Mouse (Mus musculus): ENCODE results near the gene Ercc1. TPM values are rescaled to one million over a fixed set of nuclear protein-coding genes. Genes with fewer than 3 reads are reported as not detected.

Gene Ercc1
- polyA plus RNA-seq, 1 experiment from 2014 or later = 32.8 TPM

- 46% methylated on average over 10 of the region's 10 CpGs for WGBS
- Histone ChIP-seq H3K27ac (replicated peaks) (no peak overlapping the region), H3K36me3 (ENCODE audit: control insufficient read depth, insufficient read depth, low read length) (no peaks in the 10 kb centered on the region), H3K4me2 (replicated peaks; ENCODE audit: low read depth) (no peak overlapping the region), H3K27me3 (ENCODE audit: control insufficient read depth, insufficient read depth, low read length) (no peaks in the 10 kb centered on the region), H3K9ac (ENCODE audit: low read length) (no peak overlapping the region), H3K4me1 (replicated peaks; ENCODE audit: control insufficient read depth, insufficient read depth) (no peaks in the 10 kb centered on the region), H3K9me3 (ENCODE audit: control insufficient read depth, low read length) (no peaks in the 10 kb centered on the region), H3K4me3 (ENCODE audit: low read depth, low read length) (no peak overlapping the region)
- DNase-seq (ENCODE audit: low spot score) (peak; percentile 22), ATAC-seq (ENCODE audit: low FRiP score, low TSS enrichment) (no peak)
- TF ChIP-seq CTCF (IDR thresholded peaks at IDR 0.05; ENCODE audit: low read depth) = no peak
- no peak for TF ChIP-seq EP300 (optimal IDR thresholded peaks at IDR 0.05)
Measured at GRCm38 (mm10) chr7:19337122-19337521, 7.5 kb upstream of the Ercc1 start.

GRCm38 (mm10) chr7:19338060-19338459, 6.5 kb upstream of the Ercc1 start:
- no peak for ATAC-seq (ENCODE audit: low FRiP score, low TSS enrichment)
- no peak overlapping the region for H3K27ac ChIP-seq (replicated peaks)
- 53% methylated on average over 2 of the region's 2 CpGs for WGBS

GRCm38 (mm10) chr7:19338596-19338995, 6.0 kb upstream of the Ercc1 start:
- Histone ChIP-seq H3K36me3 (ENCODE audit: control insufficient read depth, insufficient read depth, low read length) (no peaks in the 10 kb centered on the region), H3K27me3 (ENCODE audit: control insufficient read depth, insufficient read depth, low read length) (no peaks in the 10 kb centered on the region), H3K9ac (ENCODE audit: low read length) (no peak overlapping the region), H3K4me1 (replicated peaks; ENCODE audit: control insufficient read depth, insufficient read depth) (0 out of 2 replicates have a peak, but pooled peaks cover 2% of the 10 kb centered on the region), H3K27ac (replicated peaks) (no peak overlapping the region), H3K4me3 (ENCODE audit: low read depth, low read length) (no peak overlapping the region), H3K9me3 (ENCODE audit: control insufficient read depth, low read length) (no peaks in the 10 kb centered on the region), H3K4me2 (replicated peaks; ENCODE audit: low read depth) (no peak overlapping the region)
- ATAC-seq (ENCODE audit: low FRiP score, low TSS enrichment) = peak; percentile 27; the same call in 1 of the 2 replicates
- 47% methylated on average over 7 of the region's 7 CpGs for WGBS
- no peak for DNase-seq (ENCODE audit: low spot score)
- TF ChIP-seq EP300 (optimal IDR thresholded peaks at IDR 0.05) = no peak
- TF ChIP-seq CTCF (IDR thresholded peaks at IDR 0.05; ENCODE audit: low read depth) = no peak

More at GRCm38 (mm10) chr7:19338060-19338459, 6.5 kb upstream of the Ercc1 start:
- TF ChIP-seq EP300 (optimal IDR thresholded peaks at IDR 0.05) (no peak), CTCF (IDR thresholded peaks at IDR 0.05; ENCODE audit: low read depth) (no peak)
- Histone ChIP-seq H3K9ac (ENCODE audit: low read length) (no peak overlapping the region), H3K4me1 (replicated peaks; ENCODE audit: control insufficient read depth, insufficient read depth) (0 out of 2 replicates have a peak, but pooled peaks cover 2% of the 10 kb centered on the region), H3K4me2 (replicated peaks; ENCODE audit: low read depth) (no peak overlapping the region), H3K9me3 (ENCODE audit: control insufficient read depth, low read length) (no peaks in the 10 kb centered on the region), H3K27me3 (ENCODE audit: control insufficient read depth, insufficient read depth, low read length) (no peaks in the 10 kb centered on the region), H3K36me3 (ENCODE audit: control insufficient read depth, insufficient read depth, low read length) (no peaks in the 10 kb centered on the region), H3K4me3 (ENCODE audit: low read depth, low read length) (no peak overlapping the region)
- DNase-seq (ENCODE audit: low spot score) = no peak

- Histone ChIP-seq H3K27me3 (ENCODE audit: control insufficient read depth, insufficient read depth, low read length) (no peaks in the 10 kb centered on the region), H3K4me3 (ENCODE audit: low read depth, low read length) (no peak overlapping the region; the same call in 1 of the 2 replicates), H3K36me3 (ENCODE audit: control insufficient read depth, insufficient read depth, low read length) (no peaks in the 10 kb centered on the region), H3K9me3 (ENCODE audit: control insufficient read depth, low read length) (no peaks in the 10 kb centered on the region), H3K4me2 (replicated peaks; ENCODE audit: low read depth) (peak overlapping the region; percentile 79), H3K27ac (replicated peaks) (no peak overlapping the region), H3K4me1 (replicated peaks; ENCODE audit: control insufficient read depth, insufficient read depth) (0 out of 2 replicates have a peak, but pooled peaks cover 2% of the 10 kb centered on the region), H3K9ac (ENCODE audit: low read length) (no peak overlapping the region)
- ATAC-seq (ENCODE audit: low FRiP score, low TSS enrichment) (no peak), DNase-seq (ENCODE audit: low spot score) (no peak)
- no peak for TF ChIP-seq EP300 (optimal IDR thresholded peaks at IDR 0.05)
- TF ChIP-seq CTCF (IDR thresholded peaks at IDR 0.05; ENCODE audit: low read depth) = no peak
- WGBS = 17% methylated on average over 10 of the region's 10 CpGs
Measured at GRCm38 (mm10) chr7:19341250-19341649, 3.3 kb upstream of the Ercc1 start.

GRCm38 (mm10) chr7:19341761-19342409, 2.7 kb upstream of the Ercc1 start:
- H3K9me3 ChIP-seq (ENCODE audit: control insufficient read depth, low read length) = no peaks in the 10 kb centered on the region
- H3K27me3 ChIP-seq (ENCODE audit: control insufficient read depth, insufficient read depth, low read length) = no peaks in the 10 kb centered on the region
- ATAC-seq (ENCODE audit: low FRiP score, low TSS enrichment) (peak; percentile 40; the same call in 1 of the 2 replicates), DNase-seq (ENCODE audit: low spot score) (peak; percentile 57)
- WGBS = 0% methylated on average over 41 of the region's 41 CpGs
- H3K27ac ChIP-seq (replicated peaks) = peak overlapping the region; percentile 81
- peak overlapping the region; percentile 40 for H3K4me3 ChIP-seq (ENCODE audit: low read depth, low read length)
- H3K9ac ChIP-seq (ENCODE audit: low read length) = peak overlapping the region; percentile 55
- H3K4me2 ChIP-seq (replicated peaks; ENCODE audit: low read depth) = peak overlapping the region; percentile 79
- TF ChIP-seq CTCF (IDR thresholded peaks at IDR 0.05; ENCODE audit: low read depth) (no peak), EP300 (optimal IDR thresholded peaks at IDR 0.05) (no peak)
- H3K4me1 ChIP-seq (replicated peaks; ENCODE audit: control insufficient read depth, insufficient read depth) = 0 out of 2 replicates have a peak, but pooled peaks cover 2% of the 10 kb centered on the region
- H3K36me3 ChIP-seq (ENCODE audit: control insufficient read depth, insufficient read depth, low read length) = no peaks in the 10 kb centered on the region

GRCm38 (mm10) chr7:19342481-19343027, 2.0 kb upstream of the Ercc1 start:
- H3K27me3 ChIP-seq (ENCODE audit: control insufficient read depth, insufficient read depth, low read length) = no peaks in the 10 kb centered on the region
- peak; percentile 97 for TF ChIP-seq CTCF (IDR thresholded peaks at IDR 0.05; ENCODE audit: low read depth)
- TF ChIP-seq EP300 (optimal IDR thresholded peaks at IDR 0.05) = no peak
- H3K9me3 ChIP-seq (ENCODE audit: control insufficient read depth, low read length) = no peaks in the 10 kb centered on the region
- no peaks in the 10 kb centered on the region for H3K36me3 ChIP-seq (ENCODE audit: control insufficient read depth, insufficient read depth, low read length)
- ATAC-seq (ENCODE audit: low FRiP score, low TSS enrichment) (peak; percentile 15; the same call in 1 of the 2 replicates), DNase-seq (ENCODE audit: low spot score) (peak; percentile 85)
- peak overlapping the region; percentile 55 for H3K9ac ChIP-seq (ENCODE audit: low read length)
- WGBS = 1% methylated on average over 27 of the region's 27 CpGs
- peak overlapping the region; percentile 40 for H3K4me3 ChIP-seq (ENCODE audit: low read depth, low read length)
- H3K4me2 ChIP-seq (replicated peaks; ENCODE audit: low read depth) = peak overlapping the region; percentile 79
- H3K27ac ChIP-seq (replicated peaks) = peak overlapping the region; percentile 81
- H3K4me1 ChIP-seq (replicated peaks; ENCODE audit: control insufficient read depth, insufficient read depth) = 0 out of 2 replicates have a peak, but pooled peaks cover 2% of the 10 kb centered on the region

Data from stomach, postnatal 0 days (tissue).